Mouse (Mus musculus) CH12.LX (cell line): Measurements from ENCODE around the gene Gnptg.

Source experiments
- CTCF ChIP-seq, 2 experiments: IDR thresholded peaks in 1 of 2; conservative IDR thresholded peaks in 1 of 2; 2 replicates each; pipeline ENCODE4 v1.5.1; 2011 to 2012; ENCODE audit warnings: low read depth in 2 of 2, low read length in 2 of 2, improper control_type of control experiment in 1 of 2, inconsistent platforms in 1 of 2, mild to moderate bottlenecking in 1 of 2, moderate library complexity in 1 of 2
- ETS1 ChIP-seq: conservative IDR thresholded peaks from 2 replicates; pipeline ENCODE4 v1.6.1; 2012; ENCODE audit warnings: low read depth, mild to moderate bottlenecking, inconsistent platforms, low read length, improper control_type of control experiment, moderate library complexity
- IRF4 ChIP-seq: IDR thresholded peaks from 2 replicates; pipeline ENCODE4 v1.6.1; 2014; ENCODE audit warnings: low read depth, mild to moderate bottlenecking, inconsistent platforms, low read length, improper control_type of control experiment
- MAFK ChIP-seq: IDR thresholded peaks from 2 replicates; pipeline ENCODE4 v1.6.1; 2011; ENCODE audit warnings: low read length, improper control_type of control experiment; ENCODE audit not compliant: insufficient replicate concordance
- MXI1 ChIP-seq: IDR thresholded peaks from 2 replicates; pipeline ENCODE4 v1.6.1; 2011; ENCODE audit warnings: mild to moderate bottlenecking, low read depth, low read length, improper control_type of control experiment
- MYC ChIP-seq: IDR thresholded peaks from 2 replicates; pipeline ENCODE4 v1.6.1; 2011; ENCODE audit warnings: low read depth, mild to moderate bottlenecking, improper control_type of control experiment, low read length
- POLR2A ChIP-seq: IDR thresholded peaks from 2 replicates; pipeline ENCODE4 v1.6.1; 2011; ENCODE audit warnings: low read depth, mild to moderate bottlenecking, improper control_type of control experiment, low read length
- USF1 ChIP-seq: IDR thresholded peaks from 2 replicates; pipeline ENCODE4 v1.6.1; 2014; ENCODE audit warnings: low read depth, mild to moderate bottlenecking, inconsistent platforms, low read length, improper control_type of control experiment
- ZKSCAN1 ChIP-seq: IDR thresholded peaks from 2 replicates; pipeline ENCODE4 v1.6.1; 2012; ENCODE audit warnings: low read depth, inconsistent platforms, low read length, improper control_type of control experiment, borderline replicate concordance
- ZNF384 ChIP-seq: IDR thresholded peaks from 2 replicates; pipeline ENCODE4 v1.6.1; 2012; ENCODE audit warnings: low read depth, low read length, improper control_type of control experiment, inconsistent platforms

DNA sequence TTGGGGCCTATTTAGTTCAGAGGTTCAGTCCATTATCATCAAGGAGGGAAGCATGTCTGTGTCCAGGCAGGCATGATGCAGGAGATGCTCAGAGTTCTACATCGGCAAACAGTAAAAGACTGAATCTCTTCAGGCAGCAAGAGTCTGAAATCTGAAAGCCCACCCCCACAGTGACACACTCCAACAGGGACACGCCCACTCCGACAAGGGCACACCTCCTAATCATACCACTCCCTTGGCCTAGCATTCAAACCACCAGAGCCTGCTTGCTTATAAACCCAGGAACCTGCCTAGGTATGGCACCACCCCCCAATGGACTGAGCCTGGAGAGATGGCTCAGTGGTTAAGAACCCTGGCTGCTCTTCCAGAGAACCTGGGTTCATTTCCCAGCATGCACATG is 24.5 kb downstream of the Gnptg start:
- no peak for TF ChIP-seq CTCF (conservative IDR thresholded peaks at IDR 0.05 in 1 of 2, IDR thresholded peaks at IDR 0.05 in 1 of 2; ENCODE audit: low read depth in 2 of 2, low read length in 2 of 2)
- no peak for TF ChIP-seq ZNF384
- no peak for TF ChIP-seq USF1
- TF ChIP-seq POLR2A = no peak
- no peak for TF ChIP-seq ETS1
- TF ChIP-seq MAFK = no peak
- TF ChIP-seq MXI1 = no peak
- no peak for TF ChIP-seq MYC
- TF ChIP-seq ZKSCAN1 = no peak
- TF ChIP-seq IRF4 = no peak
